Mouse (Mus musculus) stomach, postnatal 0 days (tissue): ENCODE measurements around the gene Astl. TPM values are rescaled to one million over a fixed set of nuclear protein-coding genes. Genes with fewer than 3 reads are reported as not detected.
"Not testable (repeated sequence)": the region's sequence is repeated elsewhere in the genome, so short reads cannot be mapped to it uniquely, and the experiment has no call there.

Source experiments
- ATAC-seq: fragments of 200-750 bp; cut with Nextera tagmentation; 2 replicates; pipeline ENCODE4 v1.8.0; 2017; ENCODE audit not compliant: low FRiP score, low TSS enrichment
- DNase-seq: peaks from one replicate; pipeline ENCODE4 v3.0.0-alpha.2; 2016; ENCODE audit warnings: low spot score
- H3K27ac ChIP-seq: fragments of 300-500 bp; sonication (generic); replicated peaks from 2 replicates; pipeline ENCODE4 v1.5.1; 2014; ENCODE audit warnings: mild to moderate bottlenecking, control low read depth
- H3K27me3 ChIP-seq: fragments of 300-500 bp; sonication (generic); 2 replicates; pipeline ENCODE4 v1.6.1; 2014; ENCODE audit warnings: low read length; ENCODE audit not compliant: control insufficient read depth, insufficient read depth
- H3K36me3 ChIP-seq: fragments of 300-500 bp; sonication (generic); 2 replicates; pipeline ENCODE4 v1.6.1; 2014; ENCODE audit warnings: low read length, mixed read lengths; ENCODE audit not compliant: control insufficient read depth, insufficient read depth
- H3K4me1 ChIP-seq: fragments of 300-500 bp; sonication (generic); replicated peaks from 2 replicates; pipeline ENCODE4 v1.6.1; 2014; ENCODE audit warnings: antibody characterized with exemption; ENCODE audit not compliant: control insufficient read depth, insufficient read depth
- H3K4me2 ChIP-seq: fragments of 300-500 bp; sonication (generic); replicated peaks from 2 replicates; pipeline ENCODE4 v1.6.1; 2014; ENCODE audit warnings: low read depth, mild to moderate bottlenecking, control low read depth, moderate library complexity
- H3K4me3 ChIP-seq: fragments of 300-500 bp; sonication (generic); 2 replicates; pipeline ENCODE4 v1.5.1; 2014; ENCODE audit warnings: low read depth, low read length, control low read depth
- H3K9ac ChIP-seq: fragments of 300-500 bp; sonication (generic); 2 replicates; pipeline ENCODE4 v1.6.1; 2014; ENCODE audit warnings: mild to moderate bottlenecking, low read length, control low read depth, mixed read lengths
- H3K9me3 ChIP-seq: fragments of 300-500 bp; sonication (generic); 2 replicates; pipeline ENCODE4 v1.6.1; 2016; ENCODE audit warnings: low read length; ENCODE audit not compliant: control insufficient read depth
- CTCF ChIP-seq: IDR thresholded peaks from 2 replicates; pipeline ENCODE4 v1.5.1; 2016; ENCODE audit warnings: antibody characterized with exemption, low read depth, mild to moderate bottlenecking, moderate library complexity
- EP300 ChIP-seq: optimal IDR thresholded peaks from 2 replicates; pipeline ENCODE3; 2016; ENCODE audit warnings: antibody characterized with exemption
- WGBS: fragments of 180-500 bp; shearing (Covaris S2); extraction: QIAGEN DNeasy Blood & Tissue Kit; methylation state at CpG from one replicate; pipeline ENCODE4 v1.1.7; 2014; 5-methylcytosine and 5-hydroxymethylcytosine counted together
- polyA plus RNA-seq: library from polyadenylated mRNA; unstranded; fragments of >200 nt; fragmentation: Nextera tagmentation; extraction: Ambion mirVana; gene quantifications from 2 replicates; pipeline ENCODE4 v1.2.1, GENCODE M21; 2015

Astl gene
- not detected in 2 replicates for polyA plus RNA-seq

- 66% methylated on average over 4 of the region's 4 CpGs for WGBS
- no peak for TF ChIP-seq EP300
- peak within 1 kb of the TSS; percentile 51; the same call in 1 of the 2 replicates for H3K4me3 ChIP-seq
These were observed at the start of gene Astl for GRCm38 (mm10) chr2:127338416-127338815. Astl (plus strand) TSS chr2:127338639.

GRCm38 (mm10) chr2:127292250-127292649 lies 46.2 kb upstream of the Astl start:
- no peaks in the 10 kb centered on the region for H3K27me3 ChIP-seq
- no peak for DNase-seq
- H3K36me3 ChIP-seq = peaks cover 23% of the 10 kb centered on the region
- 67% methylated on average over 4 of the region's 4 CpGs for WGBS
- TF ChIP-seq EP300 = no peak
- no peak for TF ChIP-seq CTCF
- H3K9me3 ChIP-seq = no peaks in the 10 kb centered on the region
- no peaks in the 10 kb centered on the region for H3K4me1 ChIP-seq
- no peak overlapping the region for H3K9ac ChIP-seq
- no peak for ATAC-seq
- H3K27ac ChIP-seq = no peak overlapping the region
- no peak overlapping the region for H3K4me3 ChIP-seq
- H3K4me2 ChIP-seq = no peak overlapping the region

More at GRCm38 (mm10) chr2:127338416-127338815, at the start of gene Astl:
- Histone ChIP-seq H3K9me3 (no peaks in the 10 kb centered on the region), H3K4me1 (0 out of 2 replicates have a peak, but pooled peaks cover 2% of the 10 kb centered on the region), H3K4me2 (peak within 1 kb of the TSS; percentile 82; the same call in 1 of the 2 replicates), H3K36me3 (no peaks in the 10 kb centered on the region), H3K27ac (no peak within 1 kb of the TSS), H3K27me3 (peaks cover 3% of the 10 kb centered on the region; the same call in 1 of the 2 replicates), H3K9ac (no peak within 1 kb of the TSS)
- ATAC-seq = no peak
- DNase-seq = no peak

GRCm38 (mm10) chr2:127297001-127297805 lies 41.2 kb upstream of the Astl start:
- no peak overlapping the region for H3K4me2 ChIP-seq
- TF ChIP-seq CTCF (no peak), EP300 (no peak)
- no peaks in the 10 kb centered on the region for H3K27me3 ChIP-seq
- ATAC-seq (peak; percentile 21; the same call in 1 of the 2 replicates), DNase-seq (no peak)
- peaks cover 28% of the 10 kb centered on the region for H3K36me3 ChIP-seq
- no peak overlapping the region for H3K27ac ChIP-seq
- no peaks in the 10 kb centered on the region for H3K4me1 ChIP-seq
- H3K9ac ChIP-seq = no peak overlapping the region
- no peak overlapping the region for H3K4me3 ChIP-seq
- H3K9me3 ChIP-seq = no peaks in the 10 kb centered on the region
- 78% methylated on average over 7 of the region's 7 CpGs for WGBS

- DNase-seq (no peak), ATAC-seq (no peak)
- WGBS = 97% methylated on average over 1 of the region's 1 CpGs
- Histone ChIP-seq H3K27ac (no peak overlapping the region), H3K4me1 (no peaks in the 10 kb centered on the region), H3K9ac (no peak overlapping the region), H3K27me3 (no peaks in the 10 kb centered on the region), H3K36me3 (peaks cover 28% of the 10 kb centered on the region), H3K4me2 (no peak overlapping the region), H3K9me3 (no peaks in the 10 kb centered on the region), H3K4me3 (no peak overlapping the region)
- TF ChIP-seq EP300 (no peak), CTCF (no peak)
These were observed 40.4 kb upstream of the Astl start for GRCm38 (mm10) chr2:127298056-127298455.

GRCm38 (mm10) chr2:127300701-127301100 lies 37.7 kb upstream of the Astl start:
- Histone ChIP-seq H3K27me3 (no peaks in the 10 kb centered on the region), H3K9me3 (no peaks in the 10 kb centered on the region), H3K36me3 (peaks cover 27% of the 10 kb centered on the region; the same call in 1 of the 2 replicates), H3K9ac (no peak overlapping the region), H3K4me2 (no peak overlapping the region), H3K4me3 (no peak overlapping the region), H3K4me1 (no peaks in the 10 kb centered on the region), H3K27ac (no peak overlapping the region)
- no peak for ATAC-seq
- DNase-seq = no peak
- TF ChIP-seq EP300 = no peak
- 0 out of 2 replicates have a peak, but pooled peaks have one; percentile 9 for TF ChIP-seq CTCF
- 73% methylated on average over 3 of the region's 3 CpGs for WGBS

GRCm38 (mm10) chr2:127301883-127302282 lies 36.6 kb upstream of the Astl start:
- H3K36me3 ChIP-seq = peaks cover 21% of the 10 kb centered on the region; the same call in 1 of the 2 replicates
- WGBS = 92% methylated on average over 3 of the region's 3 CpGs
- no peaks in the 10 kb centered on the region for H3K4me1 ChIP-seq
- no peak overlapping the region for H3K27ac ChIP-seq
- H3K9me3 ChIP-seq = no peaks in the 10 kb centered on the region
- H3K9ac ChIP-seq = no peak overlapping the region
- H3K4me2 ChIP-seq = no peak overlapping the region
- TF ChIP-seq EP300 = no peak
- ATAC-seq = no peak
- H3K27me3 ChIP-seq = no peaks in the 10 kb centered on the region
- no peak overlapping the region for H3K4me3 ChIP-seq
- DNase-seq = no peak

GRCm38 (mm10) chr2:127304192-127304591 lies 34.2 kb upstream of the Astl start:
- not testable (repeated sequence) for H3K27me3 ChIP-seq, H3K4me2 ChIP-seq, DNase-seq, H3K4me1 ChIP-seq, H3K27ac ChIP-seq, ATAC-seq, H3K36me3 ChIP-seq, H3K9me3 ChIP-seq, H3K4me3 ChIP-seq, H3K9ac ChIP-seq
- WGBS = 86% methylated on average over 4 of the region's 4 CpGs
